In genomic region chr17:46843022-46843421, GRCm38 (mm10) we compare ENCODE assay signal across 23 mouse cellular contexts. TPM values are rescaled to one million over a fixed set of nuclear protein-coding genes. Genes with fewer than 3 reads are reported as not detected.
A peak's percentile ranks its signal among the peaks of the same experiment; 100 is the strongest.
DNase-seq lines count a peak whose midpoint lies in the region; ATAC-seq lines count a peak whose summit lies in the region.
"Had no signal": no experiment of that assay in that cellular context is flagged by ENCODE, and none has a peak within 500 bp of the region (broad histone marks: within the 10 kb centered on the region; RNA-seq: fewer than 3 reads in every experiment).

No protein-coding gene starts in this region.

- H3K4me1 ChIP-seq in kidney, embryonic 15.5 days = peaks cover 43% of the 10 kb centered on the region
- H3K4me1 ChIP-seq: embryonic facial prominence, embryonic 10.5 days had no signal

- H3K4me2 ChIP-seq in kidney, embryonic 15.5 days = no peak overlapping the region
- H3K4me2 ChIP-seq: heart, embryonic 13.5 days; hindbrain, embryonic 15.5 days; limb, embryonic 12.5 days; liver, embryonic 12.5 days; neural tube, embryonic 15.5 days had no signal

- H3K4me3 ChIP-seq in kidney, embryonic 15.5 days (replicated peaks) = no peak overlapping the region
- H3K4me3 ChIP-seq: embryonic facial prominence, embryonic 10.5 days; heart, embryonic 13.5 days; hindbrain, embryonic 15.5 days; limb, embryonic 12.5 days; liver, embryonic 12.5 days; neural tube, embryonic 15.5 days had no signal

- no peaks in the 10 kb centered on the region for H3K9me3 ChIP-seq in kidney, embryonic 15.5 days (replicated peaks)
- H3K9me3 ChIP-seq: embryonic facial prominence, embryonic 10.5 days; heart, embryonic 13.5 days; hindbrain, embryonic 15.5 days; limb, embryonic 12.5 days; liver, embryonic 12.5 days; neural tube, embryonic 15.5 days had no signal

- no peak overlapping the region for H3K27ac ChIP-seq in kidney, embryonic 15.5 days
- H3K27ac ChIP-seq: embryonic facial prominence, embryonic 10.5 days; heart, embryonic 13.5 days; hindbrain, embryonic 15.5 days; limb, embryonic 12.5 days; liver, embryonic 12.5 days had no signal

- peak; percentile 61 to 66 for DNase-seq in heart, adult 9 months (ENCODE audit: low spot score in 2 of 2)
- no peak for DNase-seq in heart, postnatal 4 days
- no peak for DNase-seq in kidney, postnatal 10 days
- DNase-seq in Muller cell, postnatal 12 days (ENCODE audit: inconsistent ontology term) = peak; percentile 63
- peak; percentile 55 for DNase-seq in kidney, postnatal 14 days
- no peak for DNase-seq in right cerebral cortex, postnatal 25 days
- DNase-seq: adrenal gland, adult 8-10 months; cerebellum, adult 11-12 months; cerebellum, postnatal 10 days; gastrocnemius, postnatal 14 days; lung, adult 18-20 months; lung, postnatal 4 days; right cerebral cortex, adult 18-20 months; thymus, adult 18-20 months had no signal

- H3K36me3 ChIP-seq in kidney, embryonic 15.5 days = no peaks in the 10 kb centered on the region
- H3K36me3 ChIP-seq: hindbrain, embryonic 15.5 days; neural tube, embryonic 15.5 days had no signal

- ATAC-seq in kidney, embryonic 15.5 days (replicated peaks; ENCODE audit: low FRiP score) = peak; percentile 66; the same call in 1 of the 2 replicates
- no peak for ATAC-seq in granulocyte monocyte progenitor cell, adult 5-6 weeks (replicated peaks; ENCODE audit: poor library complexity, severe bottlenecking)
- ATAC-seq: forebrain, embryonic 16.5 days; liver, embryonic 12.5 days had no signal

- H3K9ac ChIP-seq in kidney, embryonic 15.5 days = no peak overlapping the region
- H3K9ac ChIP-seq: heart, embryonic 13.5 days; hindbrain, embryonic 15.5 days; limb, embryonic 12.5 days; liver, embryonic 12.5 days; neural tube, embryonic 15.5 days had no signal

- no peaks in the 10 kb centered on the region for H3K27me3 ChIP-seq in kidney, embryonic 15.5 days
- H3K27me3 ChIP-seq: heart, embryonic 13.5 days; hindbrain, embryonic 15.5 days; limb, embryonic 12.5 days; liver, embryonic 12.5 days; neural tube, embryonic 15.5 days had no signal

- WGBS in kidney, embryonic 15.5 days = 31% methylated on average over 2 of the region's 2 CpGs

RNA-seq across cellular contexts. Expression of gene Bicral, which starts 15.3 kb away (rescaled TPM):
- total RNA-seq in heart, postnatal 4 days (2021) = 10 to 100 TPM; 11.8 to 14.0 TPM
- polyA plus RNA-seq in kidney, embryonic 15.5 days (2015; fragmentation: Nextera tagmentation; extraction: Ambion mirVana) = 4.2 and 4.9 TPM in 2 replicates
- 24.6 and 25.8 TPM in 2 replicates for total RNA-seq in granulocyte monocyte progenitor cell, adult 5-6 weeks (2014; fragmentation: Nextera tagmentation)
- 9.0 and 11.7 TPM in 2 replicates for total RNA-seq in granulocyte monocyte progenitor cell, adult 5-6 weeks (2017)

RNA-seq across cellular contexts. Expression of gene Tbcc, which starts 47.5 kb away (rescaled TPM):
- 10 to 100 TPM; 23.5 to 26.2 TPM for total RNA-seq in heart, postnatal 4 days (2021)
- 59.3 and 59.7 TPM in 2 replicates for polyA plus RNA-seq in kidney, embryonic 15.5 days (2015; fragmentation: Nextera tagmentation; extraction: Ambion mirVana)
- 7.9 and 11.4 TPM in 2 replicates for total RNA-seq in granulocyte monocyte progenitor cell, adult 5-6 weeks (2014; fragmentation: Nextera tagmentation)
- 9.1 and 14.0 TPM in 2 replicates for total RNA-seq in granulocyte monocyte progenitor cell, adult 5-6 weeks (2017)

Comparison
In these comparisons a context has a peak if more than half of its experiments do, and no peak if none do; other contexts are left out.
1. DNase-seq: peak in heart, adult 9 months (2 of 2), Muller cell, postnatal 12 days (single experiment) and kidney, postnatal 14 days (single experiment); none in heart, postnatal 4 days (single experiment), kidney, postnatal 10 days (single experiment) and right cerebral cortex, postnatal 25 days (single experiment).